Mouse (Mus musculus) spleen, embryonic (tissue): ENCODE data around the gene Tial1.

ENCODE experiments used
- CTCF ChIA-PET: fragments of 350-600 bp; sonication (Branson Sonifier 250); formaldehyde crosslinking; loops from one replicate; lab custom pipeline; 2022; lab: Charles Lee

Gene Tial1

DNA sequence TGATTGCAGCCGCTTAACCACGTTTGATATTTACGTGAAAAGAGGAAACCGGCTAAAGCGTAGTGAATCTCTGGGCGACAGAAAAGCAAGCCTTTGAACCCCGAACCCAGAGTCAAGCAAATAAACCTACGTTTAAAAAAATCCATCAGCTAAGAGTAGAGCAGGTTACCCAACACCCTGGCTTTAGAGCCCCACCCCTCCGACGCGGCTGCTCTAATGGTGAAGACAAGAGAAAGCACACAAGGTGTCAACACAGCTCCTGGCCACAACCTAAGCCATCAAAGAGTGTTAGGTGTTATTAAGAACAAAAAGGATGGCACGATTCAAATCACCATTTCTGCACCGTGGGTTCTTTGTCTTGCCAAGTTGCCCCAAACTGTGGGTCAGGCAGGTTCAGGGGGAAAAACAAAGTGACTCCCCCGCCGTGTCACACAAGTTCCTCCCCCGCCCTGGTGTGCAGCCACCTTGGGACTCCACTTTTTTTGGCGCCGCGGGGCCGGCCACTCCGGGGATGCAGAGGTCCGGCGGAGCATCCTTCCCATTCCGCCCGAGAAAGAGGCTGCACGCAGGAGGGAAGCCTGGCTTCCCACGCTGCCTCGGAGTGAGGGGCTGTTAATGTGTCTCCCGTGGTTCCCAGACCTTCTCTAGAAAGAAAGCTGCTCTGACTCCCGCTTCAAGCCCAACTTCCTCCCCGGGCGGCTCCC is 44.1 kb downstream of the Tial1 start:
- CTCF ChIA-PET, result interaction anchor here (0.5 to 0.7 kb wide), 4 partner anchors 24 to 264 kb away, joined by 3 to 7 read pairs (median 5); no protein-coding TSS in a partner anchor

GRCm38 (mm10) chr7:128416664-128417063 is 44.9 kb downstream of the Tial1 start:
- CTCF ChIA-PET, result interaction anchor here (0.6 to 0.7 kb wide), 4 partner anchors 22 to 265 kb away, joined by 3 to 7 read pairs (median 4); no protein-coding TSS in a partner anchor

DNA sequence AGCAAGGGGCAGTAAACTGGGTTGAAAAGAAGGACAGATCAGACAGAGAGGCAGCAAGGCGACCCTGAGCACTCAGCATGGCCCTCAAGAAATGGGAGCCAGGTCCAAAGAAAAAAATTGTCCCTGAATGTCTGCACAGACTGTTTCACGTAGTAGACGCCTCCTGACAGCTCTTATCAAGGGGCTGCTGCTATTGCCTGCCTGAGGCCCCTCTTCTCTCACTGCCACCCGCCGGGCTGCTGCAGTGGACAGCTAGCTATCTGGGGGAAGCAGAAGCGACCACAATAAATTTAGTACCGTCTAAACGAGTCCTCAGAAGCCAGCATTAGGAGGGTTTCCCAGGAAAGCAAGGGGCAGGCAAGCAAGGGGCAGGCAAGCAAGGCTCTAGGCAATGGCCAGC is 47.1 kb downstream of the Tial1 start:
- CTCF ChIA-PET, result no interaction called here

DNA sequence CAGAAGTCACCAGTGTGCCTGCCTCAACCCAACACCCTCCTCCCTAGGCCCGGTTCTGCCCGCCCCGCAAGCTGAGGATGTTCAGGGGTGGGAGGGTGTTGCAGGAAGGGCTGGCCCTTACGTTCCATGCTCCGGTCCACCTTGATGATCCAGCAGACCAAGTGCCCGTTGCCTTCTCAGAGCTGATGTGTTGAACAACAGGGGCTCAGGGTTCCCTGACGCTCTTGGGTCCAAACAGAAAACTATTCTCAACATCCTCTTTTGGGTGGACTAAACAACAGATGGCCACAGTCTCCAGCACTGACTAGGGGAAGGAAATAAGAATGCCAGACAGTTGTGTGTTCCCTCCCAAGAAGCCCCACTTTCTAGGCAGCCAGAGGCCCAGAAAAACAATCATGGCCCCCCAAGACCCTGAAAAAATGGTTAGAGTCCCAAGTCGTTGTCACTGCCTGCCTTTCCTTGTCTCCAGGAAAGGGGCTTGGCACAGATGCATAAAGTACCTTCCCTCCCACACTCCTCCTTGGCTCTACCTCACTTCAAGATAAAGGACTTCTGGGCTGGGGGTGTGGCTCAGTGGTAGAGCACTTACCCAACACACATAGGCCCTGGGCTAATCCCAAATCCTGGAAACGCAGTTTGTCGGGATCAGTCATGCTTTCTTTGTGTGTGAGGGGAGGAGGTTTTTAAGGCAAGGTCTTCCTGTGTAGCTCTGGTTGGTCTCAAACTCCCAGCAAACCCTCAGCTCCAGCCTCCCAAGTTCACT is 49.3 kb downstream of the Tial1 start:
- CTCF ChIA-PET, result no interaction called here

- CTCF ChIA-PET, result interaction anchor here (0.6 kb wide), 2 partner anchors 10 to 406 kb away, joined by 3 to 5 read pairs; no protein-coding TSS in a partner anchor
Measured at GRCm38 (mm10) chr7:128410708-128411413, 50.7 kb downstream of the Tial1 start.

DNA sequence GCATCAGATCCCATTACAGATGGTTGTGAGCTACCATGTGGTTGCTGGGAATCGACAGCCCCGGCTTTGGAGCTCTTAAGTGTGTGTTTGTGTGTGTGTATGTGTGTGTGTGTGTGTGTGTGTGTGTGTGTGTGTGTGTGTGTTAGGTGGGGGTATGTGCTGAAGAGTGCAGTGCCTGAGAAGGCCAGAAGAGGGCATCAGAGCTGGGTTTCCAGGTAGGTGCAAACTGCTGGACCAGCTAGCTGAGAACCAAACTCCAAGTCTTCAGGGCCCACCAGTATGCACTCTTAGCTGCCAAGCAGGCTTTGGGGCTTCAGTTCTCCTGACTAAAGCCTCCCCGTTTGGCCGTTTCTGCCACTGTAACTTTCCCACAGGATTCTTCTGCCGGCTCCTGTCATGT is 53.3 kb downstream of the Tial1 start:
- CTCF ChIA-PET, result no interaction called here

- CTCF ChIA-PET, result interaction anchor here (0.5 kb wide), 1 partner anchor 1289 kb away, joined by 7 read pairs; no protein-coding TSS in a partner anchor
Measured at GRCm38 (mm10) chr7:128403988-128404387, 57.5 kb downstream of the Tial1 start.

- CTCF ChIA-PET, result interaction anchor here (0.5 kb wide), 1 partner anchor 1289 kb away, joined by 7 read pairs; no protein-coding TSS in a partner anchor
Measured at GRCm38 (mm10) chr7:128403586-128403985, 57.9 kb downstream of the Tial1 start.

DNA sequence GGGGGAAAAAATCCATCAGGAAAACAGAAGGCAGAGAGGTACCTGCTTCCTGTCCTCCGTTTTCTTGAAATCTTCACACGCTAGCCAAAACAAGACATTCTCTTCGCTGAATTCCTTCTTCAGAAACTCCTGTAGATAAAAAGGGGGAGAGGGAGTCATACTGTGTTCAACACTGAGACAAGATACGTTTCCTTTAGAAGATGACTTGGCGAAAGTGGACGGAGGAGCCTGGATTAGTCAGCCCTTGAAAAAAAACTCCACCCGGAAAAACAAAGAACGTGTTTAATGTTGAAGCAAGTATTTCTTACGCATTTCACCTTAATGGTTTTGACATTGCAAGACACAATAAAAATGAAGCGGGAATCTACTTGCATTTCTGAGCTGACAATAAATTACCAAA is 58.4 kb downstream of the Tial1 start:
- CTCF ChIA-PET, result interaction anchor here (0.5 kb wide), 1 partner anchor 1288 kb away, joined by 7 read pairs; no protein-coding TSS in a partner anchor

DNA sequence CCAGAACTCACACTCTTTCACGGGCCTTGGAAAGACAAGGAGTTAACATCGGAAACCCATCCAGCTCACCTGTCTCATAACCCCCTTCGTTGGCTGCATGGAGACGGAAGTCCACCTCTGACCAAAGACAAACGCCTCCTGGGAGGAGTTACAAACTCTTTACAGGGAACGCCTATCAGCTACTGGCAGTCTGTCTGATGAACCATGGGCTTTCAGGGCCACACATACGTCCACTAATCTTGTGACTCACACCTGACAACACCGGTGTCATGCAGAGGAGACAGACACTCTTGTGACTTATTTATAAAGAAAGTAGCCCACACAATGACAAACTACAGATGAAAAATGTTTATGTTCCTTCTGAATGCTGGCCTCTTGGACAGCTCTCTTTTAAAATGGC is 58.9 kb downstream of the Tial1 start:
- CTCF ChIA-PET, result no interaction called here

GRCm38 (mm10) chr7:128398664-128399063 is 62.9 kb downstream of the Tial1 start:
- CTCF ChIA-PET, result interaction anchor here (0.6 kb wide), 1 partner anchor 190 kb away, joined by 4 read pairs; no protein-coding TSS in a partner anchor

- CTCF ChIA-PET, result interaction anchor here (1.2 kb wide), 1 partner anchor 19 kb away, joined by 8 read pairs; no protein-coding TSS in a partner anchor
Measured at GRCm38 (mm10) chr7:128397066-128397465, 64.5 kb downstream of the Tial1 start.

DNA sequence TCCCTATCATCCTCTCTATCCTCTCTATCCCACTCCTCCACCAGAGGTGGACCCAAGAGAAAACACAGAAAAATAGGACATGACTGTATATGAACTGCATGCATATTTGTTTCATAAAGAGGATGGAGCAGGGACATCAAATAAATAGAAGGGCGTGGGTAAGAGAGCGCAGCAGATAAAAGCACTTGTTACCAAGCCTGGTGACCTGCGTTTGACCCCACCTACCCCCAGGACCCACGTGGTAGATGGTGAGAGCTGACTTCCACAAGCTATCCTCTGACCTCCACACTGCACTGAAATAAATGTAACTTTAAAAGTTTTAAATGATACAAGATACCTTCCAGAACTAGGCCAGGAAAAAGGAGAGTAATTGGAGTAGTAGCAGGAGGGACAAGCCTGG is 67.8 kb downstream of the Tial1 start:
- CTCF ChIA-PET, result no interaction called here

- CTCF ChIA-PET, result interaction anchor here (0.6 kb wide), 1 partner anchor 24 kb away, joined by 4 read pairs; no protein-coding TSS in a partner anchor
Measured at GRCm38 (mm10) chr7:128392972-128393314, 68.6 kb downstream of the Tial1 start.

DNA sequence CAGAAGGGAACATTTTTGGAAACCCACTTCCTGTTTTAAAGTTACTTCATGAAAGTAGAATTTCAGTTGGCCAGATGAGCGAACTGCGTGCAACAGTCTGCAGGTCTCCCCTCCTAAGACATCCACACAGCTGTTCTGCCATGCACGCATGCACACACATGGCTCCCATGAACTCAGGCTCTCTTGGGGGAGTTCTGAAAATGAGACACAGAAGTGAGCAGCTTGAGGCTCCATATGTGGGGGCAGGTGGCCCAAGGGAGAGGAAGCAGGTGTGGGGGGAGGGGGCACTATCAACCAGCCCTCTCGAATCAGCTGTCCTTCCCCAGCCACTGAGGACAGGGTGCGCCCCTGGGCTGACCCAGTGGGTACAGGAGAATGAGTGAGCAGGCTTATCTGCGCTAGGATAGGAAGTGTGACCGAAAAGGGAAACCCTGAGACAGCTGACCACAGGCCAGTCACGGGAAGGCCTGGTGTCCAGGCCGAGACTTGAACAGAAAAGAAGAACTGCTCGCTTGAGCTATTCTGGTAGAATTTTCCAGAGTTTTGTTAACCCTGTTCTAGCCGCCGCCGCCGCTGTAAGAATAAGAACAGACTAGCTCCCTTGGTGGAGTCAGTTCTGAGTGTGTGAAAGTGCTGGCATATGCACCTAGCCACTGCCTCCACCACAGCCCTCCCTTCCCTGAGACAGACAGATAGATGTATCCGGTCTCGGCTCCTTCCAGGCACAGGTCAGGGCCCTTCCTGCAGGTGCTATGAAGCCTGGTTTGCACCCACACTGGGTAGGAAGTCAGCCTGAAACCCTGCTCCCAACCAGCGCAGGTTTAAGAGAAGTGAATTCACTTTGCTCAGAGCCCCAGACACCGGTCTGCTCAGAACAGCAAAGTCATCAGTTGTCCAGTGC is 69.2 kb downstream of the Tial1 start:
- CTCF ChIA-PET, result no interaction called here

DNA sequence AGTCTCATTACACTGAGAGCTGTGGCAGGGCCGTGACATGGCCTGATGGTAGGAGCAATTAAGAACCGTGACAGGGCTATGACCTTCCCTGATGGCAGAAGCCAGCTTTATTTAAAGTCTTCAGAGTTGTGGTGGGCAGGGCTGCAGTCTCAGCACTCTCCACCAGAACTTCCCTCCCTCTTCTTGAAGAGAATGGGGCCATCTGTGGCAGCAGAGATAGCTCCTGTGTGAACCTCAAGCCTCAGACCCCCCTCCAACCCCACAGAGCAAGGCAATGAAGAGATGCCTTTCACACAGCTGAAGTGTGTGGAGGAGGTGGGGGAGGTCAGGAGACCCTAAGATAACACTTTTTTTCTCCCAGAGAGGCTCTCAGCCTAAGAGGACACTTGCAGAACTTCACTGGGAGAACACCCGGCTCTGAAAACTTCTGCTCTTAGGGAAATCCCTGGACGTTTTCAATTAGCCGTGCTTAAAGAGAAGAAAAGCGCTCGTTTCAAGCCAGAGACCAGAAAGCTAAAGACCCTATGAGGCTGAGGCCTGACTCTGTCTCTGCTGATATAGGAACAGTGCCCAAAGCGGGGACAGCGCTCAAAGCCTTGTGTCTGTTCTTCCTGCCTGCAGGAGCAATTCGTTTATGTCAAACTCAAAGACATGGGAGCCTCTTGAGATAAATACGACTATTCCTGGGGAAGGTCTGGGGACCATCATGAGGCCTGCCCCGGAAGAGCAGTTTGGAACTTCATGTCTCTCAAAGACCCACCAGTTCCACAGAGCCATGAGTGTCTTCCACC is 70.1 kb downstream of the Tial1 start:
- CTCF ChIA-PET, result no interaction called here
